Mouse (Mus musculus): ENCODE measurements at regions not wholly inside any gene's neighbourhood (a gene's known extent, or its start where the extent isn't known, plus 50 kb on each side); places are given as distances from the start of the nearest gene placed in this dataset.

DNA sequence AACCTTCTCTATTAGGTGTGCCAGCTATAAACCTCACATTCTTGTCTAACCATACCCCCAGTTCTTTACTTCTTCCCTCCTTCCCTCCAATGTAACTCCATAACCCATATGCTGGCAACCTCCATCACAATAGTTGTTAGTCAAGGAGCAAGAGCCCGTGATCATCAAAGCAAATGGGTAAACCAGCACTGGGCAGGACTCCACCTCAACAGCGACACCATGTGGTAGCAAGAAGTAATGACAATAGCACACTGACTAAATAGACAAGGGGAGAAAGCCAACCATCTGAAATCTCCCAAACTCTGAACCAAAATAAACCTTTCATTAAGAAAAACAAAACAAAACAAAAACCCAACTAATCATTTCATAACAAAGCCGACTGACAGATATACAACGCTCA is 297.8 kb downstream of the Psat1 start:
- peak; percentile 20 for DNase-seq (ENCODE audit: low spot score)

- DNase-seq (ENCODE audit: low spot score): peak; percentile 50
Measured at GRCm38 (mm10) chr19:15647313-15647712, 299.8 kb downstream of the Psat1 start.

- DNase-seq (ENCODE audit: low spot score): no peak
Measured at GRCm38 (mm10) chr19:15644786-15645185, 302.4 kb downstream of the Psat1 start.

DNA sequence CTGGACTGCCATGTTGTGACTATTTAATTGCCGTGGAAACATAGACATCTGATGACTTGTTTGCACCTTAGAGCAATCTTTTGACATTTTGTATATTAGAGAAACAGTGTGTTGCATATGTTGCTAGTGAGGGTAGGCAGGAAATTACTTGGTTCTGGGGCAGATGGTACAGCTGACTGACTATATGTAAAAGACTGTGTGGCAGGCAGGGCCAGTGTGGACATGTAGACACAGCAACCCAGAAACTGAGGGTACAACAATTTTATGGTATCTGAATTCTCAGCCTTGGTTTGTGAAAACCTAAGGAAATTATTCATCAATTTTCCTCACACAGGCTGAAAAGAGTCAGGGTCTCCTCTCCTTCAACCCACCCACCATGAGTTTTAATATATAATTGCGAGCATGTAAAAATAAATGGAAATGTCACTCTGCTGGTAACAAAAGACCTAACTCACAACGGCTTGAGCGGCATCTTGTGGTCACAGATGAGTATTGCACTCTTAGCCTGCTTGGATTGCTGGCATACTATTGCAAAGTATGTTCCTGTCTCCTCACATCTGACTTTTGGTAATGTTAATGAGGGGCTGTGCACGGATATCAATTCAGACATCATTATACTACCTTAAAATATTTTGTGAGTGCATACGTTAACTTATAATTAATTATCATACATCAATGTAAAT is 329.8 kb downstream of the Psat1 start:
- peak; percentile 44 for DNase-seq (ENCODE audit: low spot score)

GRCm38 (mm10) chr19:15614648-15615561 is 332.2 kb downstream of the Psat1 start:
- no peak for DNase-seq (ENCODE audit: low spot score)

DNA sequence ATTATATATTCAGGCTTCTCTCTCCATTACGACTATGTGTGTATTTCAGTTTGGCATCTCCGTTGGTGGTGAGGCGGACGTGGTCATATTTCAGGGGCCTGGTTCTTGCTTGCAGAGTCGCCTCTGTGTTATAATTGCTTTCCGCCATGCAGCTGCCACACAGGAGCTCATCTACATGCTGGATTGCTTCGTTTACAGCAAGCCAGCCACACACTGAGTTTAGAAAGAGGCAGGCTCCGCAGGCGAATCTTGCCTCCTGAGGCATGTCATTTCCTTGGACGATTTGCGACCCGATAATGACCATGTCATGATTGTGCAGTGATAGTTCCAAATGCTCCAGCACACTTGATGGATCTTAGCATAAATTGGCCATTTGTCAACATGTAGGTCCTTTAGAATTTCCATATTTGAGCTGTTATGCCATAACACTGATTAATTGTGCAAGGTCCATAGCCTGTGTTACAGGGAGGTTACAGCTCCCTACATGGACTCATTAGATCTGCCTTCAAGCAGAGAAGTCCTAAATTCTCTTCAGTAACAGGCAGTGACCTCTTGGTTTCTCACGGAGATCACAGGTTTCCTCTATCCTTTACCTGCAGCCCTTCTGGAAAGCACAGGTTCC is 335.9 kb downstream of the Psat1 start:
- DNase-seq (ENCODE audit: low spot score): no peak

GRCm38 (mm10) chr19:15606440-15606839 is 340.7 kb downstream of the Psat1 start:
- DNase-seq (ENCODE audit: low spot score): peak; percentile 6

DNA sequence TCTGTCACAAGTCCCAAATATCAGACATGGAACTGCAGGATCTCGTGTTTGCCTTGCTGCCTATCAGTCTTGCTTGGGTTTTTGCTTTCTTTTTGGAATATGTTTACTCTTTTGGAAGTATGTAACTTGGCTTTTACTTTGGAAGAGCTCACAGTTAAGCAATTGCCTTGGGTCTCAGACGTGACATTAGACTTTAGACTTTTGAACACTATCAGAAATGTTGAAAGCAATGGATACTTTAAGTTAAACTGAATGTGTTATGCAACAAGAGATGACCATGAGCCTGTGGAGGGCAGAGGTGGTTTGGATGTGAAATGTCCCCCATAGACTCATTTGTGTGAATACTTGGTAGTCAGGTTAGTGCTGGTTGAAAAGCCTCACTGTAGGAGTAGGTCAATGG is 354.3 kb downstream of the Psat1 start:
- DNase-seq (ENCODE audit: low spot score): no peak

DNA sequence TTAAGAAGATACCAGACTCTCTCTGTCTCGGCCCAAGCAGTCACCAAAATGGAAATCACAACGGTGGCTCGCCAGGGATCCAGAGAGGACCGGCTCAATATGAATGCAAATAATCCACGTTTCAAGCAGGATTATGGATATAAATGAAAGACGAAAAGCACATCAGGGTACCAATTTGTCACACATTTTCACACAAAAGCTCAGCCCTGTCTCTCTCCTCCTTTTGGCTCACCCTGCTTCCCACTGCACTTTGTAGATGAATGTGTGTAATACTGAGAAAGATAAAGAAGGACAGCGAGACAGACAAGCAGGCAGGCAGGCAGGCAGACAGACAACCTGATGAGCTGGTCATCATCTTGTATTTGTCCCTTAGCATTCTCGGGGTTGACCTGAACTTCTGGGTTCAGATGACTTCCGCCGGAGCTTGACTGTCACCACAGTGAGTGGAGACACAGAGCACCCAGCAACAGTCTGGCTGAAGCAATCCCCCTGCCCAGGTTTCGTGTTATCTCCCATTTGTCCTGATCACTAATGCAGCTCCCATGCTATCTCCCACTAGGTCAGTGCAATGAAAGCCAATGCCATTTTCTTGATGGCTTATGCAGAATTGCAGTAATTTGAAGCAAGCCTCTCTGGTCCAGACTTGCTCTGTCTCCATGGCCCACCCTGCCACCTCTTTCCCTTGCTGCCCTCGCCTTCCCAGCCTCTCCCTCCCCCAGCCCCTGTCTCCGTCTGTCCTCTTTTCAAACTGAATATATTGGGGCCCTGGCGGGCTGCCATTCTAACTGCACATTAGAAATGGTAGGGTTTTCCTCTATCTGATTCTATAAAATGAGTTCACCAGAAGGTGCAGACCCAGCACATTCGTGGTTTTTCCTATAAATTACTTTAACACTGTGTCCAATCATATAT is 363.1 kb downstream of the Psat1 start:
- no peak for DNase-seq (ENCODE audit: low spot score)

- DNase-seq (ENCODE audit: low spot score): no peak
Measured at GRCm38 (mm10) chr19:15583106-15583781, 363.9 kb downstream of the Psat1 start.

DNA sequence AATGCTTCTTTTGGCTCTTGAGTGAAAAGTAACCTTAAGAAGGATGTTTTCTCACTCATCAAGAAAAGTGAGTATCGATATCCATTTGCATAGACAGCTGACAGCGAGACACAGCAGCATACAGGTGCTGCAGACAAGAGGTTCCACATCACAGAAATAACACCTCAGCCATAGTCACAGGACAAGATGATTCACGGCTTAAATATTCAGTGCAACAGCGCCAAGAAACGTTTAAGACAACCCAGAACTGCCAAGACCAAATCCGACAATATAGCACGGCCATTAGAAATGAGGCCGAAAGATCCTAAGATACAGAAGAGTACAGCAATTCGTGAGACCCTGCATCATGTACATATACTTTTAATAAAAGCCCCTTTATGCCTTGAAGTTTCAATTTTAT is 375.9 kb downstream of the Psat1 start:
- no peak for DNase-seq (ENCODE audit: low spot score)

DNA sequence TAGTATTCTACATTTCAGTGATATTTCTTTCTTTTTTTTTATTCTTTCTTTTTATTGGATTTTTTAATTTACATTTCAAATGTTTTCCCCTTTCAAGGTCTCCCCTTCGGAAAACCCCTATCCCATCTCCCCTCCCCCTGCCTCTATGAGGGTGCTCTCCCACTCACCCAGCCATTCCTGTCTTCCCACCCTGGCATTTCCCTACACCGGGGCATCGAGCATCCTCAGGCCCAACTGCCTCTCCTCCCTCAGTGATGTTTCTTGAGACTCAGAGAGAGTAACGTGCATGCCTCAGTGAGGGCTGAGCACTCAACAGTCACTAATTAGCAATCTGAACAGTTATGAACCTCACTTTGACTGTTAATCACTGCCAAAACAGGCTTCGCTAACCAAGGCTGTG is 385.6 kb downstream of the Psat1 start:
- DNase-seq (ENCODE audit: low spot score): no peak

GRCm38 (mm10) chr19:15553953-15554352 is 393.2 kb downstream of the Psat1 start:
- no peak for DNase-seq (ENCODE audit: low spot score)

- DNase-seq (ENCODE audit: low spot score): no peak
Measured at GRCm38 (mm10) chr19:15517853-15518252, 429.3 kb downstream of the Psat1 start.

DNA sequence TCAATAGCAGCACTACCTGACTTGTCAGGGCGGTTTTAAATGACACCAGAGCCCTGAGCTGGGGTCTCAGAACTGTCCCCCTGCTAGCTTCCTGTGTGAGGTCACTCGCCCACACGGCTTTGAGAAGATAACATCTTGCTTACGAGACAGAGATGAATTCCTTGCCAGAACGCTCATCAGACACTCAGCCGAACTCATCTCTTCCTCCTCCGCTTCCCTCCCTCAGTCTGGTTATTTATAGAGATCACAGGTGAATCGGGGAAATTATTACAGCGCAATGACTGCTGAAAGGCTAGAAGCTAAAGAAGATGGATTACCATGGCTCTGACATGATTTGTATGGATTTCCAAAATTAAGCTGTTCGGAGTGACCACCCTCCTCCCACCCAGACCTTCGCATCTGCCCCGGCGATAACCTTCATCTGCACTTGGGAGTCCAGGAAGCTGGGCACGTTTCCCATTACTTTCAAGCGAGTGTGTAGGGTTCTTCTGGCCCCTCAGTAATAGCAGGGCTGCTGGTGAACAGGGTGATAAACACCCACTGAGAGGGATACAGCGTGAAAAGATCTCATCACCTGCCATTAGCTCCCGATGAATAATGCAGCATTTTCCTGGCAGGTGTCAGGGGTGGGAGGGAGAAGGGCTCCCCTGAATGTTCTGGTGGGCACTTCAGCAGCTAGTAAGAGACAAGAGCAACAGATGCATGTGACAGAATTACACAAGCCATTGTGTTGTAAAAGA is 430.4 kb downstream of the Psat1 start:
- DNase-seq (ENCODE audit: low spot score): no peak

DNA sequence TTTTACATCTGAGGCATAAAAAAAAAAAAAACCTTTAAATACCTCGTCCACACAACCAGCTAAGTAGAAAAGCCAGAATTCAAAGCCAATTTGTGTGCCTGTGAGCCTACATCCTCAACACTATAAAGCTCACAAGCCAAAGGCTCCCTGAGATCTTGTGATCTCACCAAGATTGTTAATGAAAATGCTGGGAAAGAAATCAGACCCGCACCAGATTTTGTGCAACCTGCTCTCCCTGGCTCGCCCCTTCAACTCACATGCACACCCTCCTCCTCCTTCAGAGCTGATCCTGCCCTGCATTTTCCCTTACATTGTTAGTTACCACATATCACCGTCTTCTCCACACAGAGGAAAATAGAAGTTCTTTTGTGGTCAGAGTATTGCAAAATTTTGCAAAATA is 433.9 kb downstream of the Psat1 start:
- DNase-seq (ENCODE audit: low spot score): no peak

DNA sequence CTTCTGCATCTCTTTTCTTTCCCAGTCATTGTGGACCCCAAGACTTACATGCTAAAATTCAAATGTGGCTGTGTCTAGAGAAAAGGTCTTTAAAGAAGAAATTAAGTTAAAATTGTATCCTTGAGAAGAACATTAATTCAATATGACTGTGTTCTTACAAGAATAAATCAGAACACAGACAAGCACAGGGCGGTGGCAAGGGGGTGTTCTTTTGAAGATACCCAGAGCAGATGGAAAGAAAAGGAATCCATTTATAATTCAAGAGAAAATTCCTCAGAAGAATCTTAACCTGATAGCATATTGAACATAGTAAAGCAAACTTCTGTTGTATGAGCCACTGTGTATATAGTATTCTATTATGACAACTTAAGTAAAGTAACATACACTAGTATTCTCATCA is 436.7 kb downstream of the Psat1 start:
- DNase-seq (ENCODE audit: low spot score): no peak

GRCm38 (mm10) chr19:15502985-15503354 is 444.2 kb downstream of the Psat1 start:
- DNase-seq (ENCODE audit: low spot score): no peak

GRCm38 (mm10) chr19:15502315-15502984 is 444.7 kb downstream of the Psat1 start:
- no peak for DNase-seq (ENCODE audit: low spot score)

GRCm38 (mm10) chr19:15495532-15495931 is 451.6 kb downstream of the Psat1 start:
- no peak for DNase-seq (ENCODE audit: low spot score)

All from MN1 (cell line).